Mouse (Mus musculus) Muller cell, postnatal 12 days (primary cell): Measurements from ENCODE around the gene Ptprg.

Source experiments
- DNase-seq: peaks from one replicate; pipeline ENCODE4 v3.0.0-alpha.2; 2015; ENCODE audit errors: inconsistent ontology term

The Ptprg gene

DNA sequence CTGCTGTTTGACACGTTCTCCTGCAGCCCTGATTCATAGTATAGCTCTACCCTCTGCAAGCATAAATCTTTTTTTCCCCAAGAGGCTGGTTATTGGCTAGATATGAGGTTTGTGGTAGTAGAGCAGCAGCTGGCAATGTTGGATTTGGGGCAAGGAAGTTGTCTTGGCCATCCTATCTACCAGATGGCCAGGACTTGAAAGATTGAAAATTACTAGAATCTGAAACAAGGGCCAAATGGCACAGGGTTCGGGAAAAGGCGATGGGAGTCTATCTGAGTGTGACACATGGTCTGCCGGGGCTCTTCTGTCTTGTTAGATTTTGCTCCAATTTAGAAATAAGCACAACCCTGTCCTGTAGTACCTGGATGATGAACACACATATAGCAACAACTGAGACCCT lies 531.7 kb downstream of the Ptprg start:
- no peak for DNase-seq

GRCm38 (mm10) chr14:12086167-12086566 lies 532.8 kb downstream of the Ptprg start:
- DNase-seq: peak; percentile 26

- DNase-seq: no peak
Observed at GRCm38 (mm10) chr14:12089954-12090353, 536.6 kb downstream of the Ptprg start.

DNA sequence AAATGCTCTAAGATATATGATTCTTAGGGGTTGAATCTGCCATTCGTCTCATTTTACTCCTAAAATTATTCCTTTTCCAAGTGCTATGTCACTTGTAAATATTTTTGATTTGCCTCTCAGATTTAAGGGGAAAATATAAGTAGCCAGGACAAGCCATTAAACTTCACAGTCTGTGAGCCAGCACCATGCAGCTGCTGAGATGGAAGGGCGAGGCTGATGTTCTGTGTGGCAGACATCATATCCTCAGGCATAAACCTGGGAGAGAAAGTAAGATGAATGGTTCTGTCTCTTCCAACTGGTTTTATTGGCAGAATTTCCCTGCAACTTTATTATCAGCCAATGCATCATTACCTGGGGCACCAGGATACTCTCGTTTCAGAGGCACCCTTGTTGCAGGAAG lies 538.4 kb downstream of the Ptprg start:
- no peak for DNase-seq

GRCm38 (mm10) chr14:12099390-12100333 lies 546.3 kb downstream of the Ptprg start:
- DNase-seq: no peak

DNA sequence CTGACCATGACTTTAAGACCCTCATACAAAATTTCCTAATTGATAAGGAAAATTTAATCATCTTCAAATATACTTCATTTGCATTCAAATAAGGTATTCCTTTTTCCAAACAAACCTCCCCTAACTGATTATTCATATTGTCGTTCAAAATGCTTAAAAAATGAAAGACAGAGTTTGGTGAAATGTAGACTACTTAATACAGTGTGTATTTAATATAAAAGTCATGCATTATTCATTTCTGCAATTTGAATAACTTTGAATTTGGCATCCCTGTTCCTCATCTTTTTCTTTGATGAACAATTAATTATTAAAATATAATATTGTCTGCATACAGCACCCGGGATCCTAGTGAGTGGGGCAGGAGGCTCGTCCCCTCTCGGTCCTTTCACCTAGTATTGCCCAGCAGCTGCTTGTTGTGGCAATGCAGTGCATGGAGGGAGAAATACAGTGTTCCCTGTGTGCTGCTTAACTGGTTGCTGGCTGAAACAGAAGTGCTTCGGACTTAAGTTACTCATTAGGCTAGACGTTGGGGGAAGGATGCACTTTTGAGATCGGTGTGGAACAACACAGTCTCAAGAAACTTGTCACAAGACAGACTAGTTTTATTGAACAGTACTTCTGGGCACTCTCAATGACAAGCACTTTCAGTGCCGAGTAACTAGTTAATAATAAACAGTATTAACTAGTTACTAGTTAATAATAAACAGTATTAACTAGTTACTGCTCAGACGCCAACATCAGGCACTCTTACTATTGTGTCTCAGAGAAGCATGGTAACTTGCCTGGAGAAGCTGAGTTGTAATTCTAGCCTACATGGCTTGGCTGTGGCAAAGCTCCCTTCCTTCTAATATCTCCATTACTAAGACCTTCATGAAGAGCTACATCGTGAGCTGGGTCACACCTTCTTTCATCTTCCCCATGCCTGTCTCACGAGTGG lies 549.3 kb downstream of the Ptprg start:
- DNase-seq: no peak

GRCm38 (mm10) chr14:12104297-12105155 lies 551.2 kb downstream of the Ptprg start:
- no peak for DNase-seq

DNA sequence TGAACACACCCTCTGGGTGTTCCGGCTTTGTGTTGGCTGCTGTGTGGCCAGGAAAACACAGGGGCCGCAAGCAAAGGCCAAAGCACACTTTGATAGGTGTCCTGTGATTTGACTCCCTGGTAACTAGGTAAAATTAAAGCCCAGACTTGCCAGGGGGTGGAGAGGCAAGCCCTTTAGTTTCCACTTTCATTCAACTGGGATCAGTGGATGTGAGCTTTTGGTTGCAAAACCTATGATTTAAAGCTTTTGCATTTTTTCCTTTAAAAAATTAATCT lies 551.8 kb downstream of the Ptprg start:
- no peak for DNase-seq

GRCm38 (mm10) chr14:12105593-12105992 lies 552.3 kb downstream of the Ptprg start:
- DNase-seq: no peak

DNA sequence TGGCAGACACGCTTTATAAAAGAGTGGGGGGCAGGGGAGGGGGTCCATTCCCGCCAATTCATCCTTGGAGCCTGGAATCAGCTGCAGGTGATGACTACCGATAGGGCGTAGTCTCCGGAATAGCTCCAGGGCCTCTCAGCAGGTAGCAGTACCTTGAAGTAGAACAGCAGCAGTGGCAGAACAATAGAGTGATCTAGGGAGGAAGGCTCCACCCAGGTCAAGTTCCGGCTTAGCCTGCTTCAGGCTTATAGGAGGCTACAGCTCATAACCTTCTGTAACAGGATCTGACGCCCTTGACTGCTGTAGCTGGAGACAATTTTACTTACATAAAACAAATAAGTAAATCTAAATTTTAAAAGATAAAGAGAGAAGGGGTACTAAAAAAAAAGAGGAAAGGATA lies 554.1 kb downstream of the Ptprg start:
- DNase-seq: no peak

DNA sequence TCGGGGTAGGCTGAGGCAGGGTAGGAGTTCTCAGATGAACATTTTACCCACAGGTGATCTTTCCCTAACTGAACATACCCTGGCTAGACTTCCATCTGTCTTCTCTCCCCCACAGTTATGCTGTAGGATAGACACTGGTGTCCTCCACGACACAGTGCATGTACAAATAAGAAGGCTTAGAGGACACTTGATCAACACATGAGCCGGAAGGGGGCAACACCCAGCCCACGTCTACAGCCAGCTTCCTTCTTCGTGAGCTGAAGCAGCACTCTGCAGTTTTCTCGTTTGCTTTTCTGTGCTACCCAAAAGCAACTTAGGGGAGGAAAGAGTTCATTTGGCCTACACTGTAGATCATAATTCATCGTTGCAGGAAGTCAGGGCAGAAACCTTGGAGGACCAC lies 554.7 kb downstream of the Ptprg start:
- no peak for DNase-seq

DNA sequence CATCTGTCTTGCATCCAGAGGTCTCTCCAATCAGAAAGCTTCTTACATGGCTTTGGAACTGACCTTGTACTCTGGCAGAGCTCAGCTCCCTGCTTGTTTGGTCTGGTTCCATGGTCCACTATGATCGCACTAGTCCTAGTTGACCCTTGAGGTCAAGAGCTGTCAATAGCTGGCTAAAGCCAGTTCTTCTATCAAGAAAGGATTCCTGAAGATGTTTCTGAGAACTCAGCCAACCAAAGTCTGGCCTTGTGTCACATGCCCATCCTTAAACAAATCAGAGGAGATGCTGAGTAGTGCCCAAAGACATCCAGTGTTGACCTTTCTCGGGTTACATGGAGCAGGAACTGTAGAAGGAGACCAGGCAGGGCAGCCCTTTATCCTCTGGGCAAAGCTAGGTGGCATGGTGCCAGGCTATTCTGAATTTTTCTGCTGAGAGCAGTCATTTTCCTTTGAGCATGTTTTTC lies 559.2 kb downstream of the Ptprg start:
- DNase-seq: peak; percentile 48

DNA sequence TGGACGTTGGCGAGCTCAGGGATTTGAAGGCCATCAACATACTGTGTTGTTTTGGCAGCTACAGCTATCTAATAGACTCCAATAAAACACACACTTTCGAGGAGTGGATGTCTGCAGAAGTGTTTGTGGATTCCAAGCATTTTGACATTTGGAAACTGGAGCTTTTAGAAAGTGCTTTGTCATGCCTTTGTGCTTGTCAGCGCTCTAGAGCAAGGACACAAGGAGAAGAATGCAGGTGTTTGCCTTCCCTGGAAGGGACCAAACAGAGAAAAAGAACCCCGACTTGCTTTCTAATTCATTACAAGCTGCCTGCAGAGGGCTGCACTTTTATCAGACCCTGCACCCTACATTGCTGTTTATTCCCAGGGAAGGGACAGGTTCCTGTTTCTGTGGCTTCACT lies 560.0 kb downstream of the Ptprg start:
- DNase-seq: no peak

DNA sequence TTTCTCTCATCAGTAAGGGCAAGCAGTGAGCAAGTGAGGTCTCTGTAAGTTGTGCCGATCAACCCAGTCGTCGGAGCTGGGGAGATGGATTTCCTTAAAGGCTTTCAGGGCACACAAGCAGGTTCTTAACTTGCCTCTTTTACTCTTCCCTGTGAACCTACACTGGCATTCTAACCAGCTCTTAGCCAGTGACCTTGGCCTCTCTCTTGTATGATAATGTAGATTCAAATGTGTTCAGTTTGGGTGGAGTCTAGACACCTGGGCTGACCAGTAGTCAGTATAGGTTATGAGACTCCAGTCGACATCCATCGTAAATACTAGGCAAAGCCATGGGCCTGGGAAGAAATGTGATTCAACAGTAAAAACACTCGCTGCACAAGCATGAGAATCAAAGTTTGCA lies 560.7 kb downstream of the Ptprg start:
- DNase-seq: no peak

DNA sequence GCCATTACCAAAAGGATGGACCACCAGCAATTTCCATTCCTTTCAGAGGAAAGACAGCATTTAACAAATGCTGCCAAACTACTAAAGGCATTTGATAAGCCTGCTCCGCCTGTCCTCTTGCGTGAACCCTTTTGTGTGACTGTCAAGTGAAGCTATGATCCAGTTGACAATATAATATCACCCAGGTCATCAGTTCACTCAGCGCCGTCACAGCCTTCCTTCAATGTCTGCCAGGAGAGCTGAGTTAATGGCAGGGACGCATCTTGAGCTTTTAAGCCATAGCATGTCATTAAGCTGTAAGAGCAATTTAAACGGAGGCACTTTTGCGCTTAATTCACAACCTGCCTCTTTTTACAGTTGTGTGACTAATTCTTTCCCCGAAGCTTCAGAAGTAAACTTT lies 565.9 kb downstream of the Ptprg start:
- DNase-seq: no peak

DNA sequence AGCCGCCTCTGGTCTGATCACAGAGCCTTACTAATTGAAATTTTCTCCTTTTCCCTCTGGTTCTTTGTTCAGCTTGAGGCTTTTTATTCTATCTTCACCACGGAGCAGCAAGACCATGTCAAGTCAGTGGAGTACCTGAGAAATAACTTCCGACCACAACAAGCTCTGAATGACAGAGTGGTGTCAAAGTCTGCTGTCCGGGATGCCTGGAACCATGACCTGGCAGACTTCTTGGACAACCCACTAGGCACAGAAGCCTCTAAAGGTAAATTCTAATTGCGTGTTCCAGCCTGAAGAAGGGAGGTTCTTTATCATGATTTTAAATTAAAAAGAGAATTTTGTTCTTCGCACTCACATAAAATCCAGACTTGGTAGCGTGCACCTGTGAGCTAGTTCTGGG lies 568.6 kb downstream of the Ptprg start:
- DNase-seq: no peak

- DNase-seq: no peak
Observed at GRCm38 (mm10) chr14:12124682-12125081, 571.4 kb downstream of the Ptprg start.

DNA sequence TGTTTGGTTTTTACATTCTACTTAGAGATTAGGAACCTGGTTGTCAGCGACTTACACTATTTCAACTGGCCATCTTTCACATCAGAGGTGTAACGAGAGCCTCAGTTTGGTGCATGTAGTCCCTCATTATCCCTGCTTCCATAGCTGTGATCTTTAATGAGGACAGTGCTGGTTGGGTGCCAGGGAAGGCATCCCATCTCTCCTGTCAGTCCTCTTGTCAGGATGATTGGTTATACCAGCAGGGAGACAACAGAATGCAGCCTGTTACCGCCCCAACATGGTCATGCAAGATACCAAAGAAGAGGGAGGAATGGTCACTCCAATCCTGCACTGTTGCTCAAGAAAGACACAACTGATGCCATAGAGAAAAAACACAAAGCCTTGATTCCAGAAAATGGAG lies 574.6 kb downstream of the Ptprg start:
- peak; percentile 15 for DNase-seq

DNA sequence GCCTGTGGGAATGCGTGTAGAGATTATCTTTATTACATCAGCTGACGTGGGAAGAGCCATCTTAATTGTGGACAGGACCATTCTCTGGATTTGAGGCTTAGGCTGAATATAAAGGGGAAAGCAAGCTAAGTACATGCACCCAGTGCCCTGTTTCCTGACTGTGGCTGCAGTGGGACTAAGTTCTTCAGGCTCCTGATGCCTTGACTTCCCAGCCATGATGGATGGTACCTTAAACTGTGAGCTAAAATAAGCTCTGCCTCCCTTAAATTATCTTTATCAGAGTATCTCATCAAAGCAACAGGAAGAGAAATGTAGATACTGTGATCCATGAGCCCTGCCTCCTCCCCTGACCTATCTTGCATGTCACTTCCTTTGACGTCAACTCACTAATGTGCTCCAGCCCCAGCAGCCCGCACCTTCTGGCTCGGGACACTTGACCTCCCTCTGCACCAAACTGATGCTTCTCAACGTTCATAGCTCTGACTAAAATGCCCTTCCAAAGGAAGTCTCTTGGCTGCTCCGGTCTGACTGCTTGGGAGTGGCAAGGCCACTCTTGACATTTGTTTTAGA lies 578.8 kb downstream of the Ptprg start:
- DNase-seq: no peak

DNA sequence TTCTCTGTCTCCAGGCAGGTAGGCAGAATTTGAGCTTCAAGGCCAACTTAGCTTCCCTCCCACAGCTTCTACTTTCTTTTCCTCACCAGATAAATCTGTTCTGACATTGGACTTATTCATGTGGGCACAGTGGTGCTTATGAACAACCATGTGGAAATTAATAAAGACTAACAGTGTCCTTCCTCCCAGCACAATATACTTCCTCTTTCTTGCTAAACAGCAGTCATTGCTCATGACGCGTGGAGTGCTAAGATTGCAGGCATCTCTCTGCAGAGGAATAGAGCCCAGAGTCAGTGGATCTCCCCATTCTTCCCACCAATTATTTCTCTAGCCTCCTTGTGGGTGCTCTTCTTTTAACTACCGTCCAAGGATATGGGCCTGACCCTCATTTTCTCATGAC lies 579.8 kb downstream of the Ptprg start:
- DNase-seq: no peak

GRCm38 (mm10) chr14:12134504-12134903 lies 581.2 kb downstream of the Ptprg start:
- no peak for DNase-seq
